7 mouse cellular contexts compared by ENCODE assay signal in genomic region chr6:103746103-103746502, GRCm38 (mm10).
DNase-seq lines count a peak whose midpoint lies in the region; ATAC-seq and TF ChIP-seq lines count a peak whose summit lies in the region.

No protein-coding gene starts in this region.

- no peak for ATAC-seq in kidney, embryonic 14.5 days (ENCODE audit: low FRiP score, low TSS enrichment)

- peak; percentile 14 for DNase-seq in kidney, adult 2 months
- peak; percentile 42 for DNase-seq in A20 (ENCODE audit: low read depth, low spot score)
- DNase-seq in forelimb bud, embryonic 11.5 days (ENCODE audit: low read depth, low spot score) = peak; percentile 38
- peak; percentile 34 for DNase-seq in naive thymus-derived CD4-positive, alpha-beta T cell, adult 2 months (ENCODE audit: low read depth)
- DNase-seq in natural killer cell, adult 2 months (ENCODE audit: low spot score in 2 of 2) = no peak

- H3K27ac ChIP-seq in kidney, adult 2 months (ENCODE audit: insufficient read depth, low read depth, low read length) = no peak overlapping the region
- H3K27ac ChIP-seq in kidney, embryonic 14.5 days (ENCODE audit: low read depth, low read length) = no peak overlapping the region

- no peaks in the 10 kb centered on the region for H3K27me3 ChIP-seq in kidney, adult 2 months (replicated peaks; ENCODE audit: control insufficient read depth, insufficient read depth, low read length)
- H3K27me3 ChIP-seq in kidney, embryonic 14.5 days (ENCODE audit: control insufficient read depth, insufficient read depth, low read length) = no peaks in the 10 kb centered on the region
- H3K27me3 ChIP-seq in E14TG2a.4 (ENCODE audit: insufficient read depth, low read length) = no peaks in the 10 kb centered on the region

- H3K4me3 ChIP-seq in kidney, adult 2 months (ENCODE audit: insufficient read depth, low read depth, low read length) = no peak overlapping the region
- no peak overlapping the region for H3K4me3 ChIP-seq in kidney, embryonic 14.5 days (ENCODE audit: low read length)
- H3K4me3 ChIP-seq in E14TG2a.4 (replicated peaks; ENCODE audit: low read length) = no peak overlapping the region

- WGBS in kidney, adult 2 months = 28% methylated on average over 4 of the region's 4 CpGs
- 30% methylated on average over 4 of the region's 4 CpGs for WGBS in kidney, embryonic 14.5 days

- H3K4me1 ChIP-seq in kidney, adult 2 months (ENCODE audit: control insufficient read depth, insufficient read depth, low read length) = no peaks in the 10 kb centered on the region
- H3K4me1 ChIP-seq in kidney, embryonic 14.5 days (ENCODE audit: control insufficient read depth, insufficient read depth, low read length) = no peaks in the 10 kb centered on the region
- H3K4me1 ChIP-seq in E14TG2a.4 (replicated peaks; ENCODE audit: low read depth, low read length) = no peaks in the 10 kb centered on the region

- no peak overlapping the region for H3K4me2 ChIP-seq in kidney, embryonic 14.5 days (replicated peaks; ENCODE audit: low read depth, low read length)

- no peak for TF ChIP-seq POLR2A in kidney, adult 2 months (IDR thresholded peaks at IDR 0.05; ENCODE audit: low read depth, low read length)

- H3K36me3 ChIP-seq in kidney, adult 2 months (ENCODE audit: control insufficient read depth, insufficient read depth, low read length) = no peaks in the 10 kb centered on the region
- H3K36me3 ChIP-seq in kidney, embryonic 14.5 days (ENCODE audit: control insufficient read depth, insufficient read depth, low read length) = no peaks in the 10 kb centered on the region
- H3K36me3 ChIP-seq in E14TG2a.4 (ENCODE audit: insufficient read depth, low read length) = no peaks in the 10 kb centered on the region

- no peak overlapping the region for H3K9ac ChIP-seq in kidney, embryonic 14.5 days (ENCODE audit: low read depth, low read length)

- no peak for TF ChIP-seq CTCF in kidney, adult 2 months (conservative IDR thresholded peaks at IDR 0.05; ENCODE audit: insufficient read depth, insufficient read length, low read depth, low read length)
- peak; percentile 49 for TF ChIP-seq CTCF in E14TG2a.4 (conservative IDR thresholded peaks at IDR 0.05; ENCODE audit: low read length)

- no peaks in the 10 kb centered on the region for H3K9me3 ChIP-seq in kidney, embryonic 14.5 days (ENCODE audit: control insufficient read depth, low read length)
- no peaks in the 10 kb centered on the region for H3K9me3 ChIP-seq in E14TG2a.4 (ENCODE audit: low read length)

Comparison
In these comparisons a context has a peak if more than half of its experiments do, and no peak if none do; other contexts are left out.
1. DNase-seq: peak in kidney, adult 2 months (single experiment), A20 (single experiment), forelimb bud, embryonic 11.5 days (single experiment) and naive thymus-derived CD4-positive, alpha-beta T cell, adult 2 months (single experiment); none in natural killer cell, adult 2 months (0 of 2).